Mouse (Mus musculus): ENCODE data around the gene Eng. TPM values are rescaled to one million over a fixed set of nuclear protein-coding genes. Genes with fewer than 3 reads are reported as not detected.

Gene Eng
- 3.0 TPM for polyA plus RNA-seq (2014; fragmentation: Illumina TruSeq; extraction: RNeasy Lipid Tissue Mini Kit (QIAGEN cat#74804); ENCODE audit: low read depth, low replicate concordance)

DNA sequence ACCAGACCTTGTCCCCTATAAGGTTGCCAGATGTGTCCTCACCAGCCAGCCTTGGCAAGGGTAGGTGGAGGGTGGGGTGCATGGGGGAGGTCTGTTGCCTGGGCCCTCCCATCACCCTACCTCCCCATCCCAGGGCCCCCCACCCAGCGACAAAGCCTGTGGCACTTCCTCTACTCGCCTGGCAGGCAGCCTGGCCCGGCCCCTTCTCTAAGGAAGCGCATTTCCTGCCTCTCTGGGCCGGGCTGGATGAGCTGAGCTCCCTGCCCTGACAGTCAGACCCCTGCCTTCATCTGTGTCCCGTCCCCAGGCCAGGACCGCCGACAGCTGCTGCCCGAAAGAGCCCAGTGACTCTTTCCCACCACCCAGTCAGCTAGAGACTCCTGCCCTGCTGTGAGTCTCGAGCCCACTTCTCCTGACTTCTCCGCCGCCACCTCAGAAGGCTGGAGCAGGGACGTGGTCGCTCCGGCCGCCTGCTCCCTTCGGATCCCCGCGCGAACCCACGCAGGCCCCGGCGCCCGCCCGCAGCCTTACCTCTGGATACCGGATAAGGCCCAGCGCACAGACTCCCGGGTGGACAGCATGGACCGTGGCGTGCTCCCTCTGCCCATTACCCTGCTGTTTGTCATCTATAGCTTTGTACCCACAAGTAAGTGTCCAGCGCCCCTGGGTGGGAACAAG lies at the start of gene Eng:
TSS of gene Eng (plus strand) at position 217 of the 678 bp plus-strand sequence.

GRCm38 (mm10) chr2:32599409-32599808 lies 47.0 kb upstream of the Eng start, which contains the start of gene St6galnac6:
St6galnac6 (plus strand) TSS chr2:32599709.

DNA sequence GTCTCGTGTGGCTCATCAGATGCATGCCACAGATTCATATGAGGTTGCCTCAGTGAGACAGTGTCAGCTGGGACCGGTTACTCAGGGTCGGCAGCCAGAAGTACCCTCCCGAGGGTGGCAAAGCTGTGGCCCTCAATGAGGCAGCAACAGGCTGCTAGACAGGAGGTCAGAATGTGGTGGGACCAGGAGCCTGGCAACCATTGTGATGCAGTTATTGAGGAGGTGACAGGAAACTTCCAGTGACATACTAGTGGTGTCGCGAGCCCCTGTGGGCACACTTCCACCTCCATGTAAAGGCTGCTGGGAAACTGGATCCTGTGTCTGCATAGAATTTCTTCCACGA lies 24.9 kb upstream of the Eng start, which contains the start of gene Ak1:
TSS of gene Ak1 (plus strand) at position 242 of the 343 bp plus-strand sequence.

GRCm38 (mm10) chr2:32704021-32704421 lies 57.6 kb downstream of the Eng start, which contains the start of gene Fpgs:
Fpgs (minus strand) TSS chr2:32704145.

GRCm38 (mm10) chr2:32712934-32713817 lies 66.8 kb downstream of the Eng start, which contains the start of gene Cdk9:
Cdk9 (minus strand) TSS chr2:32713076.

GRCm38 (mm10) chr2:32720681-32721229 lies 74.4 kb downstream of the Eng start, which contains the start of gene Sh2d3c:
Sh2d3c (plus strand) TSS chr2:32721055.

Other genes starting within 250 kb of the Eng start
- 0.82 TPM for gene Naif1, start 196.1 kb upstream of the Eng start, polyA plus RNA-seq (2014; fragmentation: Illumina TruSeq; extraction: RNeasy Lipid Tissue Mini Kit (QIAGEN cat#74804); ENCODE audit: low read depth, low replicate concordance)
- gene Slc25a25, start 195.2 kb upstream of the Eng start, polyA plus RNA-seq (2014; fragmentation: Illumina TruSeq; extraction: RNeasy Lipid Tissue Mini Kit (QIAGEN cat#74804); ENCODE audit: low read depth, low replicate concordance) = 10.1 TPM
- 8.6 TPM for gene Fam102a, start 111.3 kb upstream of the Eng start, polyA plus RNA-seq (2014; fragmentation: Illumina TruSeq; extraction: RNeasy Lipid Tissue Mini Kit (QIAGEN cat#74804); ENCODE audit: low read depth, low replicate concordance)
- gene Dpm2, start 75.7 kb upstream of the Eng start, polyA plus RNA-seq (2014; fragmentation: Illumina TruSeq; extraction: RNeasy Lipid Tissue Mini Kit (QIAGEN cat#74804); ENCODE audit: low read depth, low replicate concordance) = 2.4 TPM
- not detected for gene Pip5kl1, start 71.8 kb upstream of the Eng start, polyA plus RNA-seq (2014; fragmentation: Illumina TruSeq; extraction: RNeasy Lipid Tissue Mini Kit (QIAGEN cat#74804); ENCODE audit: low read depth, low replicate concordance)
- gene 9430097D07Rik, start 70.9 kb upstream of the Eng start, polyA plus RNA-seq (2014; fragmentation: Illumina TruSeq; extraction: RNeasy Lipid Tissue Mini Kit (QIAGEN cat#74804); ENCODE audit: low read depth, low replicate concordance) = not detected
- 0.87 TPM for gene St6galnac4, start 59.5 kb upstream of the Eng start, polyA plus RNA-seq (2014; fragmentation: Illumina TruSeq; extraction: RNeasy Lipid Tissue Mini Kit (QIAGEN cat#74804); ENCODE audit: low read depth, low replicate concordance)
- gene St6galnac6, start 46.9 kb upstream of the Eng start, polyA plus RNA-seq (2014; fragmentation: Illumina TruSeq; extraction: RNeasy Lipid Tissue Mini Kit (QIAGEN cat#74804); ENCODE audit: low read depth, low replicate concordance) = 7.6 TPM
- 9.0 TPM for gene Ak1, start 24.8 kb upstream of the Eng start, polyA plus RNA-seq (2014; fragmentation: Illumina TruSeq; extraction: RNeasy Lipid Tissue Mini Kit (QIAGEN cat#74804); ENCODE audit: low read depth, low replicate concordance)
- gene Fpgs, start 57.5 kb downstream of the Eng start, polyA plus RNA-seq (2014; fragmentation: Illumina TruSeq; extraction: RNeasy Lipid Tissue Mini Kit (QIAGEN cat#74804); ENCODE audit: low read depth, low replicate concordance) = not detected
- 45.2 TPM for gene Cdk9, start 66.5 kb downstream of the Eng start, polyA plus RNA-seq (2014; fragmentation: Illumina TruSeq; extraction: RNeasy Lipid Tissue Mini Kit (QIAGEN cat#74804); ENCODE audit: low read depth, low replicate concordance)
- 0.52 TPM for gene Sh2d3c, start 74.5 kb downstream of the Eng start, polyA plus RNA-seq (2014; fragmentation: Illumina TruSeq; extraction: RNeasy Lipid Tissue Mini Kit (QIAGEN cat#74804); ENCODE audit: low read depth, low replicate concordance)
- gene 6330409D20Rik, start 94.4 kb downstream of the Eng start, polyA plus RNA-seq (2014; fragmentation: Illumina TruSeq; extraction: RNeasy Lipid Tissue Mini Kit (QIAGEN cat#74804); ENCODE audit: low read depth, low replicate concordance) = not detected
- 0.64 TPM for gene Tor2a, start 110.6 kb downstream of the Eng start, polyA plus RNA-seq (2014; fragmentation: Illumina TruSeq; extraction: RNeasy Lipid Tissue Mini Kit (QIAGEN cat#74804); ENCODE audit: low read depth, low replicate concordance)
- gene Ttc16, start 129.0 kb downstream of the Eng start, polyA plus RNA-seq (2014; fragmentation: Illumina TruSeq; extraction: RNeasy Lipid Tissue Mini Kit (QIAGEN cat#74804); ENCODE audit: low read depth, low replicate concordance) = not detected
- 0.70 TPM for gene Ptrh1, start 129.2 kb downstream of the Eng start, polyA plus RNA-seq (2014; fragmentation: Illumina TruSeq; extraction: RNeasy Lipid Tissue Mini Kit (QIAGEN cat#74804); ENCODE audit: low read depth, low replicate concordance)
- gene Cfap157, start 137.8 kb downstream of the Eng start, polyA plus RNA-seq (2014; fragmentation: Illumina TruSeq; extraction: RNeasy Lipid Tissue Mini Kit (QIAGEN cat#74804); ENCODE audit: low read depth, low replicate concordance) = not detected
- 8.2 TPM for gene Stxbp1, start 200.7 kb downstream of the Eng start, polyA plus RNA-seq (2014; fragmentation: Illumina TruSeq; extraction: RNeasy Lipid Tissue Mini Kit (QIAGEN cat#74804); ENCODE audit: low read depth, low replicate concordance)
- gene Fam129b, start 229.5 kb downstream of the Eng start, polyA plus RNA-seq (2014; fragmentation: Illumina TruSeq; extraction: RNeasy Lipid Tissue Mini Kit (QIAGEN cat#74804); ENCODE audit: low read depth, low replicate concordance) = 0.47 TPM

Data from adrenal gland, adult 10 weeks (tissue).